Mouse (Mus musculus): Measurements from ENCODE around the gene Cinp. TPM values are rescaled to one million over a fixed set of nuclear protein-coding genes. Genes with fewer than 3 reads are reported as not detected.

The Cinp gene
- total RNA-seq, 1 experiment: 86.5 TPM

DNA sequence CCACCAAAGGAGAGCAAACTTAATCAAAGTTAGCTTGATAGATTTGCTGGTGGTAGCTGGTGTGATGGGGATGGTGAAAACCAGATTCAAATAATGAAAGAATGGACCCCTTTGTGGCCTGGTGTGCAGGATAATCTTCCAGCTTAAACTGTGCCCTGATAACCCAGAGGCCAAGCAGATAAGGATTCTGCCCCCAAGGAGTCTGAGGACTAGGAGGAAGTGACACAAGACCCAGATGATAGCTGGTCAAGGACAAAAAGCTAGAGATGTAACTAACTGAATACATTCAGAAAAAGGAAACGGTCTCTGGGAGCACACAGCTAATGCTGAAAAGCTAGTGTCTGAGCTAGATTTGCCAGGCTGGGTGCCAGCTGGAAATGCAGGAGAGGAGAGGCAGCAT lies 37.0 kb downstream of the Cinp start:
- no peak overlapping the region for H3K9ac ChIP-seq (ENCODE audit: insufficient read depth, low read depth, low read length, poor library complexity, severe bottlenecking)

DNA sequence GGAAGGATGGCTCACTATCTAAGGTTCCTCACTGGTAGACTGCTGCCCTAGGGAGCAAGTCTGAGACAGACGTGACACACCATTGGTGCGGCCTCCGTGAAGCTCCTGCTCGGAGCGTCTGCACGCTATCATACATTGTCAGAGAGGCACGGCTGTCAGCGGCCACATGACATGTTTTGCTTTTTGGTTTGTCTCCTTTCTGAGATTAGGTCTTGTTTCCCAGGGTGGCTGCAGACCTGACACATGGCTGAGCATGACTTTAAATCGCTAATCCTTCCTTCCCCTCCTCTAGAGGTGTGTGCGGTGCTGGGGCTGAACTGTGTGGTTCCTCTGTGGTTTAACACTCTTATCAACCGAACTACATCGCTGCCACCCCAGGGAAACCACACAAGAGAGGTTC lies 37.5 kb downstream of the Cinp start:
- Histone ChIP-seq H3K9me3 (ENCODE audit: control insufficient read depth, insufficient read depth, low read depth, low read length) (no peaks in the 10 kb centered on the region), H3K9ac (ENCODE audit: insufficient read depth, low read depth, low read length, poor library complexity, severe bottlenecking) (no peak overlapping the region), H3K4me3 (ENCODE audit: insufficient read depth in 1 of 2, low read depth in 1 of 2, low read length in 2 of 2, poor library complexity in 1 of 2, severe bottlenecking in 1 of 2) (peak overlapping the region in 1 of 2 experiments; percentile 72; a peak in 2 of 4 replicates), H3K27ac (ENCODE audit: insufficient read depth, low read depth, low read length, poor library complexity, severe bottlenecking) (no peak overlapping the region), H3K36me3 (ENCODE audit: control insufficient read depth, insufficient read depth, low read length, poor library complexity, severe bottlenecking) (peaks cover 5% of the 10 kb centered on the region; the same call in 1 of the 2 replicates), H3K4me1 (ENCODE audit: control insufficient read depth in 2 of 2, insufficient read depth in 2 of 2, low read length in 2 of 2, poor library complexity in 1 of 2) (peaks cover 0 to 14% of the 10 kb centered on the region in 2 experiments; a peak in 3 of 4 replicates)
- in situ Hi-C loops (cut with MboI; ENCODE audit: low sequenced_read_pairs in 2 of 2, unreplicated experiment in 2 of 2): no loop called here
- TF ChIP-seq MAFK (IDR thresholded peaks at IDR 0.05; ENCODE audit: insufficient read depth, low read depth, low read length) (no peak), ZNF384 (IDR thresholded peaks at IDR 0.05; ENCODE audit: low read depth, low read length) (no peak), CHD2 (IDR thresholded peaks at IDR 0.05; ENCODE audit: low read depth, low read length) (no peak)
- no peak for DNase-seq (ENCODE audit: low read depth, low spot score)

More for the DNA sequence above, 37.0 kb downstream of the Cinp start:
- TF ChIP-seq HCFC1 (IDR thresholded peaks at IDR 0.05; ENCODE audit: borderline replicate concordance, insufficient read depth, low read length): no peak
- TF ChIP-seq MAFK (IDR thresholded peaks at IDR 0.05; ENCODE audit: insufficient read depth, low read depth, low read length): no peak
- TF ChIP-seq ZC3H11A (IDR thresholded peaks at IDR 0.05; ENCODE audit: borderline replicate concordance, low read depth, low read length): no peak
- no peak for TF ChIP-seq ZNF384 (IDR thresholded peaks at IDR 0.05; ENCODE audit: low read depth, low read length)
- no peak for TF ChIP-seq CHD2 (IDR thresholded peaks at IDR 0.05; ENCODE audit: low read depth, low read length)
- H3K36me3 ChIP-seq (ENCODE audit: control insufficient read depth, insufficient read depth, low read length, poor library complexity, severe bottlenecking): peaks cover 5% of the 10 kb centered on the region; the same call in 1 of the 2 replicates
- in situ Hi-C loops (cut with MboI; ENCODE audit: low sequenced_read_pairs in 2 of 2, unreplicated experiment in 2 of 2): no loop called here
- DNase-seq (ENCODE audit: low read depth, low spot score): no peak
- no peak overlapping the region for H3K27ac ChIP-seq (ENCODE audit: insufficient read depth, low read depth, low read length, poor library complexity, severe bottlenecking)
- H3K9me3 ChIP-seq (ENCODE audit: control insufficient read depth, insufficient read depth, low read depth, low read length): no peaks in the 10 kb centered on the region
- no peak overlapping the region for H3K4me3 ChIP-seq (ENCODE audit: insufficient read depth in 1 of 2, low read depth in 1 of 2, low read length in 2 of 2, poor library complexity in 1 of 2, severe bottlenecking in 1 of 2)
- peaks cover 0 to 13% of the 10 kb centered on the region in 2 experiments; a peak in 3 of 4 replicates for H3K4me1 ChIP-seq (ENCODE audit: control insufficient read depth in 2 of 2, insufficient read depth in 2 of 2, low read length in 2 of 2, poor library complexity in 1 of 2)

DNA sequence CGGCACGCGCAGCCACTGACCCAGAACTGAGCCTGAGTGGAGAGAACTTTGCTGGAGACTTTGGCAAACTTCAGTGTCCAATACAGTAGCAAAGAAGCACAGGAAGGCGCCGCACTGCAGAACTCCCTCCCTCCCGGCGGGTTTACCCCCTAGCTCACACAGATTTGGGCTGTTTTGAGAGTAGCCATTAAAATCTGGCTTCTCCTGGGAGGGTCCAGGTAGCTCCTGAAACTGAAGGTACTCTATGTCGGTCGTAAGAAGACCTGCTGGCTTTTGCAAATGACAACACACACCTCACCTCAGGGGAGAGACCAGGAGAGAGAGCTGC lies 38.1 kb downstream of the Cinp start:
- H3K9me3 ChIP-seq (ENCODE audit: control insufficient read depth, insufficient read depth, low read depth, low read length): no peaks in the 10 kb centered on the region
- peak overlapping the region; percentile 72 to 73 for H3K4me3 ChIP-seq (ENCODE audit: insufficient read depth in 1 of 2, low read depth in 1 of 2, low read length in 2 of 2, poor library complexity in 1 of 2, severe bottlenecking in 1 of 2)
- peaks cover 5% of the 10 kb centered on the region; the same call in 1 of the 2 replicates for H3K36me3 ChIP-seq (ENCODE audit: control insufficient read depth, insufficient read depth, low read length, poor library complexity, severe bottlenecking)
- DNase-seq (ENCODE audit: low read depth, low spot score): no peak
- TF ChIP-seq HCFC1 (IDR thresholded peaks at IDR 0.05; ENCODE audit: borderline replicate concordance, insufficient read depth, low read length): no peak
- peak overlapping the region; percentile 82 for H3K9ac ChIP-seq (ENCODE audit: insufficient read depth, low read depth, low read length, poor library complexity, severe bottlenecking)
- H3K4me1 ChIP-seq (ENCODE audit: control insufficient read depth in 2 of 2, insufficient read depth in 2 of 2, low read length in 2 of 2, poor library complexity in 1 of 2): peaks cover 0 to 16% of the 10 kb centered on the region in 2 experiments; a peak in 3 of 4 replicates
- H3K27ac ChIP-seq (ENCODE audit: insufficient read depth, low read depth, low read length, poor library complexity, severe bottlenecking): peak overlapping the region; percentile 15; the same call in 1 of the 2 replicates
- in situ Hi-C loops (cut with MboI; ENCODE audit: low sequenced_read_pairs in 2 of 2, unreplicated experiment in 2 of 2): no loop called here

DNA sequence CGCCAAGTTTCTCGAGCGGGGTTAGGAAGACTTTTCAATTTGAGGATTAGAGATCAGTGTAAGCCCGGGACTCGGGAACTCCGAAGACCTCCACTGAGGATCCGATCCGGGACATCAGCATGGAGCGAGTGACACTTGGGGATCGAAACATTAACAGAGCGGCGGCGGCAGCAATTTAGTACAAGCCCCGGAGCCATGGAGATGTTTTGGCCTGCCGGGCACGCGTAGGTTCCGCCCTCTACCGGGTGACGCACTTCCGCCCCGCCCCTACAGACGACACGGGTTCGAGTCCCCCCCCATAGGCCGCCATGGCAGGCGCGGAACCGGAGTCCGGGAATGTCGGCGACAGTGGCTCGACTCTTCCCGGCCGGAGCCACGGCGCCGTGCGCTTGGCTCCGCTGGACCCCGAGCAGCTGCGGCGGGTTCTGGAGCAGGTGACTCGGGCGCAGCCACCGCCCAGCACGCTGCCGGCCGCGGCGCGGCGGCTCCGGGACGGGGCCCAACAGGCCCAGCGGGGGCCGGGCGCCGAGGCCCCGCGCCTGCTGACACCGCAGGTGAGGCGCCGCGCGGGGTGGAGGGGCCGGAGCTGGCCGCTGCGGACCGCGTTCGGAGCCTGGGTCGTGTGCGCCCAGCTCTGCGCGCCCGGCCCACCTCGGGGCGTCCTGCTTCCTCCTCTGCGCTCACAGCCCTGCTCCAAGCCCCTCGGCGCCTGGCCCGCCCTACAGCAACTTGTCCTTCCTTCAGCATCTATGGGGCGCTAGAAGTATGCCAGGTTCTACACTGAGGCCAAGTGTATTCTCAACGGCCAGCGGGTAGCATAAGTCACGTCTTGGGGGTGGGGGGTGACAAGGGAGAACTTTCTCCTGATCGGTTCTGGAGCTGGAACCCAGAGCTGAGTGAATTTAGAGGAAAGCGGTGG lies 38.7 kb downstream of the Cinp start, which contains the start of gene Zfp839:
Gene Zfp839 (plus strand): TSS at position 244 of the 919 bp plus-strand sequence.
- Histone ChIP-seq H3K4me3 (ENCODE audit: insufficient read depth in 1 of 2, low read depth in 1 of 2, low read length in 2 of 2, poor library complexity in 1 of 2, severe bottlenecking in 1 of 2) (peak within 1 kb of the TSS; percentile 72 to 73), H3K4me1 (ENCODE audit: control insufficient read depth in 2 of 2, insufficient read depth in 2 of 2, low read length in 2 of 2, poor library complexity in 1 of 2) (peaks cover 0 to 14% of the 10 kb centered on the region in 2 experiments; a peak in 3 of 4 replicates), H3K36me3 (ENCODE audit: control insufficient read depth, insufficient read depth, low read length, poor library complexity, severe bottlenecking) (no peaks in the 10 kb centered on the region; the same call in 1 of the 2 replicates), H3K9me3 (ENCODE audit: control insufficient read depth, insufficient read depth, low read depth, low read length) (no peaks in the 10 kb centered on the region), H3K9ac (ENCODE audit: insufficient read depth, low read depth, low read length, poor library complexity, severe bottlenecking) (peak within 1 kb of the TSS; percentile 82), H3K27ac (ENCODE audit: insufficient read depth, low read depth, low read length, poor library complexity, severe bottlenecking) (peak within 1 kb of the TSS; percentile 15)
- in situ Hi-C loops (cut with MboI; ENCODE audit: low sequenced_read_pairs in 2 of 2, unreplicated experiment in 2 of 2): no loop called here
- no peak for DNase-seq (ENCODE audit: low read depth, low spot score)
- TF ChIP-seq CHD2 (IDR thresholded peaks at IDR 0.05; ENCODE audit: low read depth, low read length) (no peak), HCFC1 (IDR thresholded peaks at IDR 0.05; ENCODE audit: borderline replicate concordance, insufficient read depth, low read length) (peak; percentile 31; the same call in 1 of the 2 replicates), ZC3H11A (IDR thresholded peaks at IDR 0.05; ENCODE audit: borderline replicate concordance, low read depth, low read length) (no peak), MAFK (IDR thresholded peaks at IDR 0.05; ENCODE audit: insufficient read depth, low read depth, low read length) (no peak), ZNF384 (IDR thresholded peaks at IDR 0.05; ENCODE audit: low read depth, low read length) (no peak)
